Mouse (Mus musculus) heart, adult 2 months (tissue): ENCODE measurements around the gene Aamdc. TPM values are rescaled to one million over a fixed set of nuclear protein-coding genes. Genes with fewer than 3 reads are reported as not detected.

Source experiments
- DNase-seq, 2 experiments: peaks; one replicate each; pipeline ENCODE4 v3.0.0; 2021
- H3K27ac ChIP-seq: fragments of 200-600 bp; 2 replicates; pipeline ENCODE4 v1.8.1; 2022
- H3K27me3 ChIP-seq: fragments of 200-500 bp; 2 replicates; pipeline ENCODE4 v1.6.1; 2012; ENCODE audit warnings: mild to moderate bottlenecking, low read length, inconsistent platforms, mixed read lengths; ENCODE audit not compliant: control insufficient read depth, insufficient read depth
- H3K36me3 ChIP-seq: fragments of 200-500 bp; 2 replicates; pipeline ENCODE4 v1.6.1; 2012; ENCODE audit warnings: low read length, inconsistent platforms; ENCODE audit not compliant: control insufficient read depth, insufficient read depth
- H3K4me1 ChIP-seq: fragments of 200-500 bp; 2 replicates; pipeline ENCODE4 v1.6.1; 2011; ENCODE audit warnings: low read length; ENCODE audit not compliant: control insufficient read depth, insufficient read depth
- H3K4me3 ChIP-seq: fragments of 200-600 bp; 2 replicates; pipeline ENCODE4 v1.8.1; 2022
- H3K79me2 ChIP-seq: fragments of 200-500 bp; replicated peaks from 2 replicates; pipeline ENCODE4 v1.6.1; 2012; ENCODE audit warnings: mild to moderate bottlenecking, inconsistent platforms, low read length, moderate library complexity, mixed read lengths; ENCODE audit not compliant: control insufficient read depth, insufficient read depth
- H3K9ac ChIP-seq: fragments of 200-500 bp; 2 replicates; pipeline ENCODE4 v1.6.1; 2012; ENCODE audit warnings: low read depth, mild to moderate bottlenecking, control low read depth, inconsistent platforms, low read length, mixed read lengths
- CTCF ChIP-seq: fragments of 200-600 bp; IDR thresholded peaks from 2 replicates; pipeline ENCODE4 v1.8.1; 2022; ENCODE audit warnings: antibody characterized with exemption, mild to moderate bottlenecking, moderate library complexity
- EP300 ChIP-seq: fragments of 200-500 bp; IDR thresholded peaks from 2 replicates; pipeline ENCODE4 v1.6.1; 2011; ENCODE audit warnings: low read depth, low read length, control low read depth; ENCODE audit not compliant: insufficient read depth
- POLR2A ChIP-seq: fragments of 200-500 bp; IDR thresholded peaks from 2 replicates; pipeline ENCODE4 v1.6.1; 2011; ENCODE audit warnings: mild to moderate bottlenecking, low read depth, low read length, control low read depth; ENCODE audit not compliant: insufficient read depth
- WGBS: fragments of 180-500 bp; shearing (Covaris S2); methylation state at CpG from one replicate; pipeline ENCODE4 v1.1.7; 2018; 5-methylcytosine and 5-hydroxymethylcytosine counted together
- intact Hi-C: fragments of 180-260 bp; cut with DNase I; formaldehyde crosslinking; loops from one replicate; pipeline ENCODE4 v1.15.1; 2025
- polyA plus RNA-seq: library from polyadenylated mRNA; depleted of rRNA; stranded (reverse); fragments of >200 nt; gene quantifications from 2 replicates; pipeline ENCODE4 v1.2.3, GENCODE M21; 2012; rRNA removed
- total RNA-seq, 2 experiments: library from RNA; stranded (reverse); gene quantifications; 2 replicates each; pipeline ENCODE4 v1.2.3; 2021

Aamdc gene
- total and polyA plus RNA-seq, 3 experiments = 61.0 to 67.7 (median 62.6) TPM

GRCm38 (mm10) chr7:97500555-97501209 lies 78.6 kb downstream of the Aamdc start:
- peak overlapping the region; percentile 58 for H3K27ac ChIP-seq
- no peaks in the 10 kb centered on the region for H3K27me3 ChIP-seq
- intact Hi-C loops = loop anchor here (2.0 kb wide), 1 partner anchor 14 kb away; no protein-coding TSS in a partner anchor
- no peak overlapping the region for H3K9ac ChIP-seq
- H3K36me3 ChIP-seq = peaks cover 12% of the 10 kb centered on the region; the same call in 1 of the 2 replicates
- no peaks in the 10 kb centered on the region for H3K4me1 ChIP-seq
- no peaks in the 10 kb centered on the region for H3K79me2 ChIP-seq
- no peak overlapping the region for H3K4me3 ChIP-seq
- DNase-seq = peak; percentile 24 to 66
- WGBS = 39% methylated on average over 5 of the region's 5 CpGs
- TF ChIP-seq POLR2A = no peak
- TF ChIP-seq CTCF = no peak
- TF ChIP-seq EP300 = peak; percentile 86; the same call in 1 of the 2 replicates

Other genes with a start within 250 kb of the Aamdc start
- 1 to 10 TPM in 1 of 2 experiments, under 1 TPM in 1; 0.84 to 1.0 TPM for gene Usp35, start 247.5 kb downstream of the Aamdc start, total RNA-seq
- gene Usp35, start 247.5 kb downstream of the Aamdc start, polyA plus RNA-seq = 2.5 and 2.8 TPM in 2 replicates
- gene Kctd21, start 247.2 kb downstream of the Aamdc start, total RNA-seq = 1 to 10 TPM; 3.7 to 4.1 TPM
- 3.6 and 6.3 TPM in 2 replicates for gene Kctd21, start 247.2 kb downstream of the Aamdc start, polyA plus RNA-seq
- 1 to 10 TPM; 4.3 to 5.2 TPM for gene Alg8, start 207.9 kb downstream of the Aamdc start, total RNA-seq
- 7.3 and 9.9 TPM in 2 replicates for gene Alg8, start 207.9 kb downstream of the Aamdc start, polyA plus RNA-seq
- gene Ndufc2, start 179.5 kb downstream of the Aamdc start, total RNA-seq = 100 to 1,000 TPM; 483 to 533 TPM
- gene Ndufc2, start 179.5 kb downstream of the Aamdc start, polyA plus RNA-seq = 305 and 346 TPM in 2 replicates
- 10 to 100 TPM; 68.6 to 77.2 TPM for gene Thrsp, start 161.8 kb downstream of the Aamdc start, total RNA-seq
- 118 and 171 TPM in 2 replicates for gene Thrsp, start 161.8 kb downstream of the Aamdc start, polyA plus RNA-seq
- under 1 TPM; 0.13 to 0.39 TPM for gene Kctd14, start 128.2 kb downstream of the Aamdc start, total RNA-seq
- gene Kctd14, start 128.2 kb downstream of the Aamdc start, polyA plus RNA-seq = 0.23 and 0.61 TPM in 2 replicates
- 10 to 100 TPM; 55.8 to 61.5 TPM for gene Ints4, start 98.5 kb downstream of the Aamdc start, total RNA-seq
- gene Ints4, start 98.5 kb downstream of the Aamdc start, polyA plus RNA-seq = 65.3 and 88.3 TPM in 2 replicates
- gene Rsf1, start 392 bp upstream of the Aamdc start, total RNA-seq = 10 to 100 TPM; 14.6 to 15.7 TPM
- 1.5 and 3.0 TPM in 2 replicates for gene Rsf1, start 392 bp upstream of the Aamdc start, polyA plus RNA-seq
- gene Clns1a, start 117.1 kb upstream of the Aamdc start, total RNA-seq = 10 to 100 TPM; 25.9 to 29.8 TPM
- 18.9 and 35.9 TPM in 2 replicates for gene Clns1a, start 117.1 kb upstream of the Aamdc start, polyA plus RNA-seq
- 1 to 10 TPM in 1 of 2 experiments, under 1 TPM in 1; 0.91 to 1.6 TPM for gene Aqp11, start 158.8 kb upstream of the Aamdc start, total RNA-seq
- 2.6 and 3.0 TPM in 2 replicates for gene Aqp11, start 158.8 kb upstream of the Aamdc start, polyA plus RNA-seq
- 1 to 10 TPM; 1.2 to 1.6 TPM for gene Pak1, start 209.0 kb upstream of the Aamdc start, total RNA-seq
- gene Pak1, start 209.0 kb upstream of the Aamdc start, polyA plus RNA-seq = 1.1 and 1.8 TPM in 2 replicates